Mouse (Mus musculus) E14TG2a.4 (cell line): ENCODE results near the gene Blmh.

ENCODE experiments used
- CTCF ChIP-seq: conservative IDR thresholded peaks from 2 replicates; pipeline ENCODE4 v1.5.1; 2014; ENCODE audit warnings: low read length
- POU5F1 ChIP-seq: IDR thresholded peaks from 2 replicates; pipeline ENCODE4 v1.6.1; 2014; ENCODE audit warnings: low read length, borderline replicate concordance

GRCm38 (mm10) chr11:76936578-76936977 is 12.0 kb downstream of the Blmh start:
- TF ChIP-seq CTCF (no peak), POU5F1 (no peak)
